Mouse (Mus musculus) bone marrow, adult 2 months (tissue): ENCODE measurements around the gene Olfr1263.

Experiments
- CTCF ChIP-seq: fragments of 200-500 bp; IDR thresholded peaks from 2 replicates; pipeline ENCODE4 v1.5.1; 2011; ENCODE audit warnings: low read length, control low read depth; ENCODE audit not compliant: control insufficient read depth, insufficient read depth
- POLR2A ChIP-seq: fragments of 200-500 bp; IDR thresholded peaks from 2 replicates; pipeline ENCODE4 v1.6.1; 2011; ENCODE audit warnings: low read depth, mild to moderate bottlenecking, control low read depth, low read length, borderline replicate concordance; ENCODE audit not compliant: control insufficient read depth

DNA sequence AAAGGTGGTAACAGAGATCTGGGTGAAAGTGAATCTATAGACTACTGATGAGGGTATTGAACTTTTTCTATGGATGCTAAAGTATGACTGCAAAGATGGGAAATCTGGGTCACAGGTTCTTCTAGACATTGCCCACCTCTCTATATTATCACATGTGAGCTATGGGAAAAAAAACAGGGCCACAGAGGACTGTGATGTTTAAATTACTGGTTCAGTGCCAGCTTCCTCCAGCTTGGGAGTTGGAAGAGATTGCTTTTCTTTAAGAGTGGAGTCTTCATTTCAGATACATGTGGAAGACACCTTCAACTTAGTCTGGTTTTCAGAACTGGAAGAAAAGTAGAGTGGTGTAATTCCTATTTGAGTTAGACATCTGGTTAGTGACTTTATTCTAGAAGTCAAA lies 23.1 kb downstream of the Olfr1263 start, which contains the start of gene Olfr1265:
- TF ChIP-seq CTCF (no peak), POLR2A (no peak)
